Mouse (Mus musculus): ENCODE data around the gene Nfyb. TPM values are rescaled to one million over a fixed set of nuclear protein-coding genes. Genes with fewer than 3 reads are reported as not detected.

Gene Nfyb
- polyA plus RNA-seq (2015; fragmentation: Nextera tagmentation; extraction: Ambion mirVana) = 31.4 and 34.7 TPM in 2 replicates

DNA sequence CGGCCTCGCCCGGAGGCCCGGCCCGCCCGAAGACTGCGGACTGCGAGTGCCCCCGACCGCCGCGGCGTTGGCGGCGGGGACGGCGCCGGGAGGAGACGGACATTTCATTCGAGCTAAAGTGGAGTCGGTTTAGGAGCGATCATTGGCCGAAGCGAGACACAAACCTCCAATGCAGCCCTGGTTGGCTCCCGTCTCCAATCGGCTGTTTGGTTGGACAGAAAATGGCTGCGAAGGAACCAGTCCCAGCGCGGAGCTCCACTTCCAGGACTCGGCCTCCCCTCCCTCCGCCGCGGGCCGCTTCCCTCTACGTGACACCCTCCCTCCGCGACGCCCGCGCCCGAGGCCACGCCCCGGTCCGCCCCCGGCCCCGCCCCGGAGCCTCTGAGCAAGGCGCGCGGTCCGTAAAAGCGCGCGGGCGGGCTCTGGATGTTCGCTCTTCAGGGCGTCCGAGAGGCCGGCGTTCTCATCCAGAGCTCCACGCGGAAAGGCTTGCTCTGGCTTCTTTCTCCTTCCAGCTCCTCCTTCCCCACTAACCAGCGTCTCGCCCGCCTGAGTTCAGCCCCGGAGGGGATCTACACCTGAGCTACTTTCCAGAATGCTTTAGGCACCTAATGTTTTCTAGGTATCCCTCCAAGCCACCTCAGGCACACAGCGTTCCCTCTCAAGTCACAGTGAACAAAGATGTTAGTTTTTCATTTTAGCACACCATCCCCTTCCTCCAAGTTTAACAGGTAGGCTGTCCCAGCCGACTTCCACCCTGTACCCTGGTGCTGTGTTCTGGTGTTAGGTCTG is at the start of gene Nfyb:
Nfyb (minus strand) TSS at position 305 of the 792 bp plus-strand sequence.
- Histone ChIP-seq H3K4me1 (ENCODE audit: control insufficient read depth, insufficient read depth, low read length) (peaks cover 24% of the 10 kb centered on the region), H3K27ac (ENCODE audit: low read length) (peak within 1 kb of the TSS; percentile 100), H3K4me3 (ENCODE audit: low read length) (peak within 1 kb of the TSS; percentile 85), H3K9ac (ENCODE audit: low read depth, low read length) (peak within 1 kb of the TSS; percentile 98), H3K9me3 (ENCODE audit: control insufficient read depth, low read length) (no peaks in the 10 kb centered on the region), H3K27me3 (replicated peaks; ENCODE audit: control insufficient read depth, insufficient read depth, low read length) (no peaks in the 10 kb centered on the region), H3K36me3 (ENCODE audit: control insufficient read depth, insufficient read depth, low read length) (peaks cover 4% of the 10 kb centered on the region; the same call in 1 of the 2 replicates), H3K4me2 (ENCODE audit: low read depth, low read length) (peak within 1 kb of the TSS; percentile 83)
- WGBS = under 1% methylated on average over 68 of the region's 68 CpGs
- peak; percentile 97 for ATAC-seq

DNA sequence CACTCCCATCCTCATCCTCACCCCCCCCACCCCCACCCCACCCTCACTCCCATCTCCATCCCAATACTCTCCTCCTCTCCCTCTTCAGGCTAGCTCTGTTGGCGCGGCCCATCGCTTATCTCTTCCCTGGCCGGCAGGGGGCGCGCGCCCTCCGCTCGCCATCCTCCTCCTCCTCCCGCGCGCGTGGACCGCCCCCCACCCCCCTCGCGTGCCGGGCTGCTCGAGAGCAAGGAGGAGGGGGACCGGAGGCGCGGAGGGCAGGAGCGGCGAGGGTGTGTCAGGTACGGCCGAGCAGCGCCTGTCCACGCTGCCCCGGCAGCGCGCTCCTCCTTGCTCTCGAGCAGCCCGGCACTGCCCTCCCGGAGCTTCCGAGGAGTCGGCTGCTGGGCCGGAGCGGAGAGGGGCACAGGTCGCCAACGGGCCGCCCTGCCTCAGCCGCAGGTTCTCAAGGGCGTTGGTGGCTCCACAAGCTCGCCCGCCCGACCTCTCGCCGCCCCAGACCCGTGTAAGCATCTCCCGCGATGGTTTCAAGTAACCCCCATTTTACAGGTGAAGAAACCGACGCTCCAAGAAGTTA is 48.0 kb upstream of the Nfyb start:
- H3K36me3 ChIP-seq (ENCODE audit: control insufficient read depth, insufficient read depth, low read length) = no peaks in the 10 kb centered on the region
- H3K4me2 ChIP-seq (ENCODE audit: low read depth, low read length) = peak overlapping the region; percentile 82
- H3K9ac ChIP-seq (ENCODE audit: low read depth, low read length) = peak overlapping the region; percentile 69
- H3K4me3 ChIP-seq (ENCODE audit: low read length) = peak overlapping the region; percentile 56
- no peaks in the 10 kb centered on the region for H3K4me1 ChIP-seq (ENCODE audit: control insufficient read depth, insufficient read depth, low read length)
- peak; percentile 85 for ATAC-seq
- no peak overlapping the region for H3K27ac ChIP-seq (ENCODE audit: low read length)
- WGBS = 7% methylated on average over 35 of the region's 52 CpGs
- no peaks in the 10 kb centered on the region for H3K9me3 ChIP-seq (ENCODE audit: control insufficient read depth, low read length)
- H3K27me3 ChIP-seq (replicated peaks; ENCODE audit: control insufficient read depth, insufficient read depth, low read length) = no peaks in the 10 kb centered on the region

DNA sequence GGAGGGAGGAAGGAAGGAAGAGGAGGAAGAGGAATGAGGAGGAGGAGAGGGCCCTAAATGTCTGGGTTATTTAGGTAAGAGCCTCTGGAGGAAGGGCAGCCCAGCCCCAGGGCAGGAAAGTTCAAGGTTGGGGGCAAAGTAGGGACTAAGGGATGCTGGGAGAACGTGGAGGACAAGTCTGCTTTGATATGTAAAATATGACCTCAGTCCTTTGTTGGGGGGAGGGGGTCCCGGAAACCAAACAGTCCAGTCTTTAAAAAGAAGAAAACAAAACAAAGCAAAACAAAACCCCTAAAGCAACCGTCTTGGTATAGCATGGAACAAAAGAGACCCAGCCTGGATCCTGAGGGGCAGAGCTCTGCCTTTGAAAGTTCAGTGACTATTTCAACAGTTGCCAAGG is 45.4 kb upstream of the Nfyb start:
- Histone ChIP-seq H3K4me2 (ENCODE audit: low read depth, low read length) (no peak overlapping the region), H3K36me3 (ENCODE audit: control insufficient read depth, insufficient read depth, low read length) (no peaks in the 10 kb centered on the region), H3K4me3 (ENCODE audit: low read length) (no peak overlapping the region), H3K9ac (ENCODE audit: low read depth, low read length) (0 out of 2 replicates have a peak overlapping the region, but pooled peaks have one; percentile 7), H3K27me3 (replicated peaks; ENCODE audit: control insufficient read depth, insufficient read depth, low read length) (no peaks in the 10 kb centered on the region), H3K9me3 (ENCODE audit: control insufficient read depth, low read length) (no peaks in the 10 kb centered on the region), H3K4me1 (ENCODE audit: control insufficient read depth, insufficient read depth, low read length) (peaks cover 4% of the 10 kb centered on the region), H3K27ac (ENCODE audit: low read length) (no peak overlapping the region)
- ATAC-seq = no peak
- WGBS = 42% methylated on average over 3 of the region's 3 CpGs

- ATAC-seq = no peak
Observed at GRCm38 (mm10) chr10:82808891-82809290, 44.9 kb upstream of the Nfyb start.

GRCm38 (mm10) chr10:82808155-82808554 is 44.2 kb upstream of the Nfyb start:
- Histone ChIP-seq H3K4me2 (ENCODE audit: low read depth, low read length) (no peak overlapping the region), H3K4me3 (ENCODE audit: low read length) (no peak overlapping the region), H3K4me1 (ENCODE audit: control insufficient read depth, insufficient read depth, low read length) (peaks cover 4% of the 10 kb centered on the region), H3K27ac (ENCODE audit: low read length) (no peak overlapping the region), H3K9me3 (ENCODE audit: control insufficient read depth, low read length) (no peaks in the 10 kb centered on the region), H3K9ac (ENCODE audit: low read depth, low read length) (no peak overlapping the region), H3K27me3 (replicated peaks; ENCODE audit: control insufficient read depth, insufficient read depth, low read length) (no peaks in the 10 kb centered on the region), H3K36me3 (ENCODE audit: control insufficient read depth, insufficient read depth, low read length) (no peaks in the 10 kb centered on the region)
- WGBS = 34% methylated on average over 6 of the region's 6 CpGs
- ATAC-seq = no peak

More at GRCm38 (mm10) chr10:82808891-82809290, 44.9 kb upstream of the Nfyb start:
- no peak overlapping the region for H3K27ac ChIP-seq (ENCODE audit: low read length)
- peaks cover 4% of the 10 kb centered on the region for H3K4me1 ChIP-seq (ENCODE audit: control insufficient read depth, insufficient read depth, low read length)
- no peaks in the 10 kb centered on the region for H3K27me3 ChIP-seq (replicated peaks; ENCODE audit: control insufficient read depth, insufficient read depth, low read length)
- no peak overlapping the region for H3K9ac ChIP-seq (ENCODE audit: low read depth, low read length)
- no peak overlapping the region for H3K4me2 ChIP-seq (ENCODE audit: low read depth, low read length)
- WGBS = 80% methylated on average over 8 of the region's 8 CpGs
- H3K4me3 ChIP-seq (ENCODE audit: low read length) = no peak overlapping the region
- no peaks in the 10 kb centered on the region for H3K9me3 ChIP-seq (ENCODE audit: control insufficient read depth, low read length)
- no peaks in the 10 kb centered on the region for H3K36me3 ChIP-seq (ENCODE audit: control insufficient read depth, insufficient read depth, low read length)

DNA sequence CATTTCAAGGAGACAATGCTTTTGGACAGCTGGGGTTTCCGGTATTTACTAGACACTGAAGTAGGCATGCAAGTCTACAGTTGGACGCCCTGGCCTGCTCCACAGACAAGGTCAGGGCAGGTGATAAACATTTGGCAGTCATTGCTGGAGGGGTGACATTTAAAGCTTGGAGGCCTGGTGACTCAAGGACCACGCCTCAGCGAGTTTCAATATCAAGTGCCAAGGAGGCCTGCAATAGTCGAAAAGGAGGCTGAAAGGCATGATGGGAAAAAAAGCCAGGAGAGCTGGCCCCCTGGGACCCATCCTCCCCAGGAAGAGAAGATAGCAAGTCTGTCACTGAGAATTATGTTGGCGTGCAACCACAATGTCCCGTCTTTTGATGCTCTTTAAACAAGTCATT is 43.3 kb upstream of the Nfyb start:
- H3K9ac ChIP-seq (ENCODE audit: low read depth, low read length) = no peak overlapping the region
- no peak overlapping the region for H3K4me3 ChIP-seq (ENCODE audit: low read length)
- H3K4me2 ChIP-seq (ENCODE audit: low read depth, low read length) = no peak overlapping the region
- peaks cover 4% of the 10 kb centered on the region for H3K4me1 ChIP-seq (ENCODE audit: control insufficient read depth, insufficient read depth, low read length)
- WGBS = 72% methylated on average over 7 of the region's 7 CpGs
- H3K36me3 ChIP-seq (ENCODE audit: control insufficient read depth, insufficient read depth, low read length) = no peaks in the 10 kb centered on the region
- H3K9me3 ChIP-seq (ENCODE audit: control insufficient read depth, low read length) = no peaks in the 10 kb centered on the region
- no peak for ATAC-seq
- H3K27ac ChIP-seq (ENCODE audit: low read length) = no peak overlapping the region
- H3K27me3 ChIP-seq (replicated peaks; ENCODE audit: control insufficient read depth, insufficient read depth, low read length) = no peaks in the 10 kb centered on the region

DNA sequence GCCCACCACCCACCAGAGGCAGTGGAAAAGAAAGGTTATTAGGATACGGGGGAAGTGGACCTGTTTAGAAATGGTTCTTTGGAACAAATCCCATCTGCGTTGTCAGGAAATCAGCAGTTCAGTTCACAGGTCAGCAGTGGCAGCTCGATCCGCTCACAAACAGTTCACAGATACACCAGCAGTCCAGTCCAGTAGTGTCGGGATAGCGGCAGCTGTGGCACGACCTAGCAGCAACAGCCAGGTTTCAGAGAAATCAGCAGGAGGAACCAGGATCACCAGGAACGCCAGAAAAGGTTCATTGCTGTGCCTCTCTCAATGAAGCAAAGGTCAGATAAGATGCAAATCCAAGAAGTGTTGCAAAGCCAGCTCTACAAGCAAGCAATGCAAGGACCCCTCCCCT is 42.5 kb upstream of the Nfyb start:
- no peaks in the 10 kb centered on the region for H3K27me3 ChIP-seq (replicated peaks; ENCODE audit: control insufficient read depth, insufficient read depth, low read length)
- no peaks in the 10 kb centered on the region for H3K36me3 ChIP-seq (ENCODE audit: control insufficient read depth, insufficient read depth, low read length)
- 54% methylated on average over 8 of the region's 8 CpGs for WGBS
- ATAC-seq = no peak
- no peak overlapping the region for H3K4me3 ChIP-seq (ENCODE audit: low read length)
- no peak overlapping the region for H3K4me2 ChIP-seq (ENCODE audit: low read depth, low read length)
- no peak overlapping the region for H3K9ac ChIP-seq (ENCODE audit: low read depth, low read length)
- no peaks in the 10 kb centered on the region for H3K9me3 ChIP-seq (ENCODE audit: control insufficient read depth, low read length)
- H3K4me1 ChIP-seq (ENCODE audit: control insufficient read depth, insufficient read depth, low read length) = peaks cover 4% of the 10 kb centered on the region
- H3K27ac ChIP-seq (ENCODE audit: low read length) = no peak overlapping the region

DNA sequence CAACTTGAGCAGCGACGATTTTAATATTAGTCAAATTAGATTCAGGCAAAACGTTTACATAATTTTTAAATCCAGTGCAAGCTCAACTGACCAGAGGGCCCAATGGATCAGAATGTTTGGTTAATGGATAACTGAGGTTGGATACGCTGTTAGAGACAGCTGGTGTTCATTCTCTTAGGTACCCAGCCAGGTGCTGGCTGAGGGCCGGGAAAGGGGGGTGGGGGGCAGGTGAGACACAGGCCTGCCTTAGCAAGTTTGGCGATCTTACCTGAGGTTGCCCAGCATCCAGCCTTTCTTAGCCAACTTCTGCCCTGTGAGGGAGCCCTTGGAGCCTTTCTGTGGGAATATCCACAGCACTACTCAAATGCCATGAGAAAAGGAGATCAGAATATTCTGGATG is 41.2 kb upstream of the Nfyb start:
- Histone ChIP-seq H3K4me1 (ENCODE audit: control insufficient read depth, insufficient read depth, low read length) (peaks cover 7% of the 10 kb centered on the region), H3K4me3 (ENCODE audit: low read length) (no peak overlapping the region), H3K36me3 (ENCODE audit: control insufficient read depth, insufficient read depth, low read length) (no peaks in the 10 kb centered on the region), H3K27ac (ENCODE audit: low read length) (peak overlapping the region; percentile 67), H3K9me3 (ENCODE audit: control insufficient read depth, low read length) (no peaks in the 10 kb centered on the region), H3K4me2 (ENCODE audit: low read depth, low read length) (no peak overlapping the region), H3K9ac (ENCODE audit: low read depth, low read length) (no peak overlapping the region), H3K27me3 (replicated peaks; ENCODE audit: control insufficient read depth, insufficient read depth, low read length) (no peaks in the 10 kb centered on the region)
- ATAC-seq = peak; percentile 78
- 54% methylated on average over 6 of the region's 6 CpGs for WGBS

- Histone ChIP-seq H3K4me1 (ENCODE audit: control insufficient read depth, insufficient read depth, low read length) (peaks cover 7% of the 10 kb centered on the region), H3K4me2 (ENCODE audit: low read depth, low read length) (no peak overlapping the region), H3K36me3 (ENCODE audit: control insufficient read depth, insufficient read depth, low read length) (no peaks in the 10 kb centered on the region), H3K27ac (ENCODE audit: low read length) (peak overlapping the region; percentile 46; the same call in 1 of the 2 replicates), H3K9me3 (ENCODE audit: control insufficient read depth, low read length) (no peaks in the 10 kb centered on the region), H3K4me3 (ENCODE audit: low read length) (no peak overlapping the region), H3K9ac (ENCODE audit: low read depth, low read length) (no peak overlapping the region), H3K27me3 (replicated peaks; ENCODE audit: control insufficient read depth, insufficient read depth, low read length) (no peaks in the 10 kb centered on the region)
- WGBS = 63% methylated on average over 3 of the region's 3 CpGs
- peak; percentile 29; the same call in 1 of the 2 replicates for ATAC-seq
Observed at GRCm38 (mm10) chr10:82804396-82804795, 40.5 kb upstream of the Nfyb start.
